Mouse (Mus musculus) embryonic facial prominence, embryonic 10.5 days (tissue): ENCODE results near the gene Inpp5a. TPM values are rescaled to one million over a fixed set of nuclear protein-coding genes. Genes with fewer than 3 reads are reported as not detected.

Source experiments
- polyA plus RNA-seq: library from polyadenylated mRNA; unstranded; fragments of >200 nt; fragmentation: Nextera tagmentation; extraction: Ambion mirVana; gene quantifications from 2 replicates; pipeline ENCODE4 v1.2.1, GENCODE M21; 2016

The Inpp5a gene
- polyA plus RNA-seq, 1 experiment from 2014 or later = 16.8 TPM

Other genes with a start within 250 kb of the Inpp5a start
- 4.4 and 4.6 TPM in 2 replicates for gene Lrrc27, start 176.1 kb upstream of the Inpp5a start, polyA plus RNA-seq
- gene Stk32c, start 175.8 kb upstream of the Inpp5a start, polyA plus RNA-seq = 0.10 and 0.12 TPM in 2 replicates
- 7.1 and 7.6 TPM in 2 replicates for gene Pwwp2b, start 140.6 kb upstream of the Inpp5a start, polyA plus RNA-seq
- gene Nkx6-2, start 193.7 kb downstream of the Inpp5a start, polyA plus RNA-seq = 3.8 and 15.1 TPM in 2 replicates